Mouse (Mus musculus): ENCODE results near the gene Cacna1c.

DNA sequence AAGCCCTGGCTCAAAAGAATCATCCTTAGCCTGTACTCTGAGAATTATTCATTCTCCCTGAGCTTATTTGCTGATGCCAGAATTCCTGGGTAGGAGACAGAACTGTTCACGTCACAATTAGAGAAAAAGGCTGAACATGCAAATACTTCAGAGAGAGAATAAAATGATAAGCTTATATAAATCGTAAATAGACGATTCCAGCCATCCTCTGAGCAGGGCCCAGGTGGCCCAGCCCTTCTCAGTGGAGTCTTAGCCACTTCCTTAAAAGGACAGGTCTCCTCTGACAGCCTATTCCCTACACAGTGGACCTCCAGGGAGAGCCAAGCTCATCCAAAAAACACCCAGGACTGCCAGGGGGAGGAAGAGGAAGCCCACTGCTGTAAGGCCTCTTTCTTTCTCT lies 110.4 kb downstream of the Cacna1c start:
- TF ChIP-seq CTCF (IDR thresholded peaks at IDR 0.05) (no peak), EP300 (IDR thresholded peaks at IDR 0.05) (no peak)

Data from lung, postnatal 0 days (tissue).